Mouse (Mus musculus): ENCODE measurements around the gene Sco2.

DNA sequence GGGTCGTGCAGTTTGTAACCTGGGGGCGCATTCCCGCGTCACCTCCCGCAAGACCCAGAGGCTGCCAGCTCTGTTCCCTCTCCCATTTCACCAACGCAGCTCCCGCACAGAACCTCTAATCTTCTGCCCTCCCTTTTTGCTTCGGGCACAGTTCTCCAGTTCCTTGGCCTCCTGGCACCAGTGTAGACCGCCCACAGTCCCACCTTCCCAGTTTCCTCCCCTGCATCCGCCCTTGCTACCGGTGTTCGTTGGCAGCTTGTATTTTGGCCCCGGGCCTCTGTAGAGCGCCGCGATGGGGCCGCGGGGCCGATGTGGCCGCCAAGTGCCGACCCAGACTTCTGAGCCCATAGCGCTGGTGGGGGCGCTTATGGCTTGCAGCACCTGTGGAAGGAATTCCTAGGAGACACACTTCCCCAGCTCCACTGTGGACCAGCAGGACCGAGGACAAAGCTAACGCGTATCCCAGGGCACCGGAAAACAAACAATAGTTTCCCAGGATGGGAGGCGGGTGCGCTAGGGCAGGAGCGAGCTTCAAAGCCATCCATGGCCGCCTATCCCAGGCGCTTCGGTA, 5.3 kb upstream of the Sco2 start, which contains the start of gene Odf3b:
- TF ChIP-seq CTCF (IDR thresholded peaks at IDR 0.05 in 2 of 3, conservative IDR thresholded peaks at IDR 0.05 in 1 of 3; ENCODE audit: control insufficient read depth in 1 of 3, insufficient read depth in 1 of 3, low read depth in 2 of 3, low read length in 3 of 3, poor library complexity in 1 of 3, severe bottlenecking in 1 of 3) = no peak
- no peak for TF ChIP-seq POLR2AphosphoS2 (IDR thresholded peaks at IDR 0.05; ENCODE audit: low read length)
- TF ChIP-seq ZNF384 (IDR thresholded peaks at IDR 0.05; ENCODE audit: low read depth, low read length) = no peak
- no peak for TF ChIP-seq ZC3H11A (IDR thresholded peaks at IDR 0.05; ENCODE audit: low read depth, low read length)
- no peak for TF ChIP-seq RAD21 (IDR thresholded peaks at IDR 0.05; ENCODE audit: low read depth, low read length)
- no peak for TF ChIP-seq MAZ (IDR thresholded peaks at IDR 0.05; ENCODE audit: low read depth, low read length)
- TF ChIP-seq POLR2A (IDR thresholded peaks at IDR 0.05; ENCODE audit: control insufficient read depth in 1 of 2, insufficient read depth in 1 of 2, low read depth in 1 of 2, low read length in 2 of 2, poor library complexity in 1 of 2) = no peak
- no peak for TF ChIP-seq MAX (IDR thresholded peaks at IDR 0.05; ENCODE audit: low read length)
- no peak for TF ChIP-seq RCOR1 (IDR thresholded peaks at IDR 0.05; ENCODE audit: low read depth, low read length)
- TF ChIP-seq SIN3A (IDR thresholded peaks at IDR 0.05; ENCODE audit: low read length) = no peak
- TF ChIP-seq USF1 (IDR thresholded peaks at IDR 0.05; ENCODE audit: low read depth, low read length) = no peak
